Comparison of ENCODE assay signal across 27 mouse cellular contexts in genomic region chr1:94081761-94082160, GRCm38 (mm10). TPM values are rescaled to one million over a fixed set of nuclear protein-coding genes. Genes with fewer than 3 reads are reported as not detected.
A peak's percentile ranks its signal among the peaks of the same experiment; 100 is the strongest.
DNase-seq lines count a peak whose midpoint lies in the region; ATAC-seq and TF ChIP-seq lines count a peak whose summit lies in the region.
"Had no signal": no experiment of that assay in that cellular context is flagged by ENCODE, and none has a peak within 500 bp of the region (broad histone marks: within the 10 kb centered on the region; RNA-seq: fewer than 3 reads in every experiment).

No protein-coding gene starts in this region.

- no peaks in the 10 kb centered on the region for H3K36me3 ChIP-seq in kidney, embryonic 15.5 days
- no peaks in the 10 kb centered on the region for H3K36me3 ChIP-seq in intestine, postnatal 0 days (ENCODE audit: control insufficient read depth, insufficient read depth)
- no peaks in the 10 kb centered on the region for H3K36me3 ChIP-seq in forebrain, embryonic 14.5 days (ENCODE audit: control insufficient read depth, insufficient read depth, low read length)
- H3K36me3 ChIP-seq: embryonic facial prominence, embryonic 12.5 days; forebrain, embryonic 15.5 days; liver, embryonic 13.5 days; neural tube, embryonic 15.5 days had no signal

- peak; percentile 8 for DNase-seq in kidney, adult 11 months
- peak; percentile 4 to 15 for DNase-seq in kidney, postnatal 25 days
- no peak for DNase-seq in kidney, postnatal 14 days
- peak; percentile 44 for DNase-seq in ES-CJ7 (ENCODE audit: low read depth, low spot score)
- no peak for DNase-seq in spleen, postnatal 4 days (ENCODE audit: low spot score in 2 of 2)
- DNase-seq in forebrain, embryonic 14.5 days (ENCODE audit: low spot score), result no peak
- DNase-seq: adrenal gland, adult 8-10 months; cerebellum, adult 9-10 months; embryo, embryonic 11 days; gastrocnemius, postnatal 25 days; heart, adult 18-20 months; heart, postnatal 4 days; liver, embryonic 13.5 days; lung, adult 2 months; lung, postnatal 10 days; midbrain, embryonic 14.5 days; retina, postnatal 1 day; right cerebral cortex, postnatal 14 days; thymus, adult 18-20 months had no signal

- H3K9me3 ChIP-seq in kidney, embryonic 15.5 days (replicated peaks), result no peaks in the 10 kb centered on the region
- H3K9me3 ChIP-seq in intestine, postnatal 0 days (ENCODE audit: control insufficient read depth), result no peaks in the 10 kb centered on the region
- H3K9me3 ChIP-seq in forebrain, embryonic 14.5 days (replicated peaks; ENCODE audit: control insufficient read depth, low read length), result no peaks in the 10 kb centered on the region
- H3K9me3 ChIP-seq: embryonic facial prominence, embryonic 12.5 days; forebrain, embryonic 15.5 days; liver, embryonic 13.5 days; neural tube, embryonic 15.5 days had no signal

- WGBS in kidney, embryonic 15.5 days, result 85% methylated on average over 6 of the region's 6 CpGs
- 42% methylated on average over 6 of the region's 6 CpGs for WGBS in intestine, postnatal 0 days
- WGBS in forebrain, embryonic 14.5 days, result 90% methylated on average over 6 of the region's 6 CpGs

- no peak for ATAC-seq in kidney, embryonic 15.5 days (replicated peaks; ENCODE audit: low FRiP score)
- ATAC-seq in intestine, postnatal 0 days, result peak; percentile 83
- ATAC-seq in forebrain, embryonic 14.5 days, result no peak

- H3K9ac ChIP-seq in kidney, embryonic 15.5 days, result no peak overlapping the region
- no peak overlapping the region for H3K9ac ChIP-seq in intestine, postnatal 0 days (ENCODE audit: low read depth, low read length)
- H3K9ac ChIP-seq in forebrain, embryonic 14.5 days (ENCODE audit: low read length), result no peak overlapping the region
- H3K9ac ChIP-seq: embryonic facial prominence, embryonic 12.5 days; forebrain, embryonic 15.5 days; hindbrain, embryonic 14.5 days; liver, embryonic 13.5 days; neural tube, embryonic 15.5 days had no signal

- H3K27ac ChIP-seq in kidney, embryonic 15.5 days, result no peak overlapping the region
- no peak overlapping the region for H3K27ac ChIP-seq in intestine, postnatal 0 days (ENCODE audit: low read depth, low read length)
- no peak overlapping the region for H3K27ac ChIP-seq in forebrain, embryonic 14.5 days (ENCODE audit: low read depth, low read length)
- H3K27ac ChIP-seq: embryonic facial prominence, embryonic 12.5 days; forebrain, embryonic 15.5 days; hindbrain, embryonic 14.5 days; liver, embryonic 13.5 days; macrophage; neural tube, embryonic 15.5 days; stomach, postnatal 0 days had no signal

- peaks cover 13% of the 10 kb centered on the region; the same call in 1 of the 2 replicates for H3K27me3 ChIP-seq in kidney, embryonic 15.5 days
- H3K27me3 ChIP-seq in intestine, postnatal 0 days (replicated peaks; ENCODE audit: control insufficient read depth, insufficient read depth, low read length), result no peaks in the 10 kb centered on the region
- no peaks in the 10 kb centered on the region for H3K27me3 ChIP-seq in forebrain, embryonic 14.5 days (replicated peaks; ENCODE audit: control insufficient read depth, insufficient read depth, low read length)
- H3K27me3 ChIP-seq: embryonic facial prominence, embryonic 12.5 days; forebrain, embryonic 15.5 days; liver, embryonic 13.5 days; neural tube, embryonic 15.5 days had no signal

- TF ChIP-seq CTCF in intestine, postnatal 0 days (IDR thresholded peaks at IDR 0.05; ENCODE audit: low read depth), result no peak

- no peak overlapping the region for H3K4me2 ChIP-seq in kidney, embryonic 15.5 days
- no peak overlapping the region for H3K4me2 ChIP-seq in intestine, postnatal 0 days (replicated peaks; ENCODE audit: low read depth)
- H3K4me2 ChIP-seq in forebrain, embryonic 14.5 days (ENCODE audit: low read length), result no peak overlapping the region
- H3K4me2 ChIP-seq: hindbrain, embryonic 14.5 days; liver, embryonic 13.5 days had no signal

- H3K4me1 ChIP-seq in kidney, embryonic 15.5 days, result no peaks in the 10 kb centered on the region
- no peaks in the 10 kb centered on the region for H3K4me1 ChIP-seq in intestine, postnatal 0 days (replicated peaks; ENCODE audit: control insufficient read depth, insufficient read depth, low read length)
- H3K4me1 ChIP-seq in forebrain, embryonic 14.5 days (ENCODE audit: control insufficient read depth, insufficient read depth, low read length), result no peaks in the 10 kb centered on the region
- H3K4me1 ChIP-seq: embryonic facial prominence, embryonic 12.5 days; forebrain, embryonic 15.5 days; liver, embryonic 13.5 days; neural tube, embryonic 15.5 days had no signal

- no peak overlapping the region for H3K4me3 ChIP-seq in kidney, embryonic 15.5 days (replicated peaks)
- no peak overlapping the region for H3K4me3 ChIP-seq in intestine, postnatal 0 days (ENCODE audit: low read depth, low read length)
- no peak overlapping the region for H3K4me3 ChIP-seq in forebrain, embryonic 14.5 days (ENCODE audit: low read depth, low read length)
- H3K4me3 ChIP-seq: embryonic facial prominence, embryonic 12.5 days; forebrain, embryonic 15.5 days; liver, embryonic 13.5 days; neural tube, embryonic 15.5 days had no signal

RNA-seq across cellular contexts. Expression of gene Pdcd1, which starts 29.4 kb away (rescaled TPM):
- not detected in 2 replicates for polyA plus RNA-seq in kidney, embryonic 15.5 days (2015; fragmentation: Nextera tagmentation; extraction: Ambion mirVana)
- polyA plus RNA-seq in intestine, postnatal 0 days (2015; fragmentation: Nextera tagmentation; extraction: Ambion mirVana), result 0.09 and 0.14 TPM in 2 replicates
- polyA plus RNA-seq in forebrain, embryonic 14.5 days (2014; fragmentation: Nextera tagmentation; extraction: Ambion mirVana), result not detected in 2 replicates
- polyA plus RNA-seq: embryonic facial prominence, embryonic 12.5 days; forebrain, embryonic 15.5 days; hindbrain, embryonic 14.5 days; liver, embryonic 13.5 days; macrophage; neural tube, embryonic 15.5 days; stomach, postnatal 0 days had no signal

Comparison
In these comparisons a context has a peak if more than half of its experiments do, and no peak if none do; other contexts are left out.
1. DNase-seq: peak in kidney, adult 11 months (single experiment), kidney, postnatal 25 days (2 of 2) and ES-CJ7 (single experiment); none in kidney, postnatal 14 days (single experiment), spleen, postnatal 4 days (0 of 2) and forebrain, embryonic 14.5 days (single experiment).